Comparison of ENCODE assay signal across 27 mouse cellular contexts in the genomic region with DNA sequence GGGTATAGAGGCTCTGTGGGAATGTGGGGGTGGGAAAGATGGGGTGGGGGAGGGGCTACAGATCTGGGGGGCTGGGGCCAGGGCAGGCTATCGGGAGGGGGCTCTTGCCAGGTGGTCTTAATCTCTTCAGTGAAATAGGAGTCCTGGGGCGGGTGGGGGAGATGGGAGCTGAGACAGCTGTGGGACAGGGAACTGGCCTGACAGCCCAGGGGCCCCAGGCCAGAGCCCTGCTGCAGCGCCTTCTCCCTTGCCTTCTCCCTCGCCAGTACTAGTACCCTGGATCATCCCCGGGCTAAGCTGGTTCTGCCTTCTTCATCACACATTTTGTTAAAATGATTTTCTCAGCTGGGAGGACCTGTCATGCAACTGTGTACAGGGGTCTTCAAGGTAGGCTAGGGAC. TPM values are rescaled to one million over a fixed set of nuclear protein-coding genes. Genes with fewer than 3 reads are reported as not detected.
DNase-seq lines count a peak whose midpoint lies in the region; ATAC-seq and TF ChIP-seq lines count a peak whose summit lies in the region.
"Had no signal": no experiment of that assay in that cellular context is flagged by ENCODE, and none has a peak within 500 bp of the region (broad histone marks: within the 10 kb centered on the region; RNA-seq: fewer than 3 reads in every experiment).

No protein-coding gene starts in this region.

- no peak overlapping the region for H3K27ac ChIP-seq in kidney, embryonic 15.5 days
- H3K27ac ChIP-seq in kidney, adult 2 months (ENCODE audit: insufficient read depth, low read depth, low read length), result no peak overlapping the region
- H3K27ac ChIP-seq in limb, embryonic 11.5 days (replicated peaks; ENCODE audit: low read depth, low read length), result no peak overlapping the region
- no peak overlapping the region for H3K27ac ChIP-seq in limb, embryonic 14.5 days (replicated peaks; ENCODE audit: low read depth, low read length)
- H3K27ac ChIP-seq: embryonic facial prominence, embryonic 12.5 days; forebrain, embryonic 12.5 days; forebrain, embryonic 15.5 days; heart, adult 2 months; heart, embryonic 10.5 days; hindbrain, embryonic 12.5 days; intestine, embryonic 15.5 days had no signal

- TF ChIP-seq POLR2A in kidney, adult 2 months (IDR thresholded peaks at IDR 0.05; ENCODE audit: low read depth, low read length), result no peak
- no peak for TF ChIP-seq POLR2A in limb, embryonic 14.5 days (IDR thresholded peaks at IDR 0.05; ENCODE audit: borderline replicate concordance, extremely low read depth, insufficient read depth, insufficient read length)
- TF ChIP-seq POLR2A in lung, adult 2 months (IDR thresholded peaks at IDR 0.05; ENCODE audit: borderline replicate concordance, extremely low read depth, low read depth, low read length), result no peak

- no peak overlapping the region for H3K9ac ChIP-seq in kidney, embryonic 15.5 days
- no peak overlapping the region for H3K9ac ChIP-seq in limb, embryonic 11.5 days (ENCODE audit: low read length)
- H3K9ac ChIP-seq in limb, embryonic 14.5 days (ENCODE audit: low read depth, low read length, severe bottlenecking), result no peak overlapping the region
- H3K9ac ChIP-seq: embryonic facial prominence, embryonic 12.5 days; forebrain, embryonic 12.5 days; forebrain, embryonic 15.5 days; hindbrain, embryonic 12.5 days; intestine, embryonic 15.5 days had no signal

- peaks cover 11% of the 10 kb centered on the region for H3K4me1 ChIP-seq in kidney, embryonic 15.5 days
- no peaks in the 10 kb centered on the region for H3K4me1 ChIP-seq in kidney, adult 2 months (ENCODE audit: control insufficient read depth, insufficient read depth, low read length)
- peaks cover 7% of the 10 kb centered on the region for H3K4me1 ChIP-seq in limb, embryonic 11.5 days (ENCODE audit: control insufficient read depth, insufficient read depth, low read length)
- peaks cover 5% of the 10 kb centered on the region; the same call in 1 of the 2 replicates for H3K4me1 ChIP-seq in limb, embryonic 14.5 days (ENCODE audit: control insufficient read depth, insufficient read depth, low read length)
- no peaks in the 10 kb centered on the region for H3K4me1 ChIP-seq in lung, adult 2 months (ENCODE audit: control insufficient read depth, insufficient read depth, low read length)

- 0 out of 2 replicates have a peak, but pooled peaks have one; percentile 7 for ATAC-seq in kidney, embryonic 15.5 days (replicated peaks; ENCODE audit: low FRiP score)
- peak; percentile 4; the same call in 1 of the 2 replicates for ATAC-seq in limb, embryonic 11.5 days (ENCODE audit: insufficient number of reproducible peaks, low FRiP score, low TSS enrichment, low read depth)
- peak; percentile 59 for ATAC-seq in limb, embryonic 14.5 days (ENCODE audit: low FRiP score, low read depth)
- ATAC-seq: forebrain, embryonic 15.5 days; hindbrain, embryonic 16.5 days; intestine, embryonic 15.5 days; Patski had no signal

- H3K27me3 ChIP-seq in kidney, embryonic 15.5 days, result peaks cover 78% of the 10 kb centered on the region
- no peaks in the 10 kb centered on the region; the same call in 1 of the 2 replicates for H3K27me3 ChIP-seq in kidney, adult 2 months (replicated peaks; ENCODE audit: control insufficient read depth, insufficient read depth, low read length)
- peaks cover 21% of the 10 kb centered on the region for H3K27me3 ChIP-seq in limb, embryonic 11.5 days (ENCODE audit: control insufficient read depth, insufficient read depth, low read length)
- peaks cover 23% of the 10 kb centered on the region for H3K27me3 ChIP-seq in limb, embryonic 14.5 days (ENCODE audit: control insufficient read depth, insufficient read depth, low read length)

- H3K9me3 ChIP-seq in kidney, embryonic 15.5 days (replicated peaks), result no peaks in the 10 kb centered on the region
- H3K9me3 ChIP-seq in limb, embryonic 11.5 days (ENCODE audit: control insufficient read depth, low read length), result no peaks in the 10 kb centered on the region
- no peaks in the 10 kb centered on the region for H3K9me3 ChIP-seq in limb, embryonic 14.5 days (ENCODE audit: control insufficient read depth, low read length)
- H3K9me3 ChIP-seq: embryonic facial prominence, embryonic 12.5 days; forebrain, embryonic 12.5 days; forebrain, embryonic 15.5 days; G1E; heart, embryonic 10.5 days; hindbrain, embryonic 12.5 days; intestine, embryonic 15.5 days had no signal

- TF ChIP-seq CTCF in kidney, adult 2 months (conservative IDR thresholded peaks at IDR 0.05; ENCODE audit: insufficient read depth, insufficient read length, low read depth, low read length), result no peak
- no peak for TF ChIP-seq CTCF in lung, adult 2 months (IDR thresholded peaks at IDR 0.05; ENCODE audit: insufficient read depth, low read length)

- H3K36me3 ChIP-seq in kidney, embryonic 15.5 days, result no peaks in the 10 kb centered on the region
- H3K36me3 ChIP-seq in kidney, adult 2 months (ENCODE audit: control insufficient read depth, insufficient read depth, low read length), result no peaks in the 10 kb centered on the region
- no peaks in the 10 kb centered on the region for H3K36me3 ChIP-seq in limb, embryonic 11.5 days (ENCODE audit: control insufficient read depth, insufficient read depth, low read length)
- H3K36me3 ChIP-seq in limb, embryonic 14.5 days (ENCODE audit: control insufficient read depth, insufficient read depth, low read length), result no peaks in the 10 kb centered on the region
- H3K36me3 ChIP-seq: embryonic facial prominence, embryonic 12.5 days; forebrain, embryonic 12.5 days; forebrain, embryonic 15.5 days; G1E; heart, embryonic 10.5 days; hindbrain, embryonic 12.5 days; intestine, embryonic 15.5 days had no signal

- no peak overlapping the region for H3K4me3 ChIP-seq in kidney, embryonic 15.5 days (replicated peaks)
- H3K4me3 ChIP-seq in kidney, adult 2 months (ENCODE audit: insufficient read depth, low read depth, low read length), result no peak overlapping the region
- no peak overlapping the region for H3K4me3 ChIP-seq in limb, embryonic 11.5 days (ENCODE audit: low read depth, low read length)
- H3K4me3 ChIP-seq in limb, embryonic 14.5 days (replicated peaks; ENCODE audit: low read length), result no peak overlapping the region
- no peak overlapping the region for H3K4me3 ChIP-seq in lung, adult 2 months (replicated peaks; ENCODE audit: extremely low read depth, low read depth, low read length)
- H3K4me3 ChIP-seq: embryonic facial prominence, embryonic 12.5 days; erythroblast, embryonic 14.5 days; forebrain, embryonic 12.5 days; forebrain, embryonic 15.5 days; heart, adult 2 months; heart, embryonic 10.5 days; hindbrain, embryonic 12.5 days; intestine, embryonic 15.5 days had no signal

- intact Hi-C loops in heart, postnatal 36 days (cut with DNase I), result no loop called here

- peak; percentile 82 for DNase-seq in heart, adult 11 months
- DNase-seq in heart, postnatal 36 days, result no peak
- DNase-seq in kidney, adult 2 months, result no peak
- no peak for DNase-seq in limb, embryonic 11.5 days (ENCODE audit: low spot score)
- no peak for DNase-seq in limb, embryonic 14.5 days (ENCODE audit: low spot score)
- DNase-seq in lung, adult 2 months, result no peak
- DNase-seq: adrenal gland, postnatal 14 days; B cell, adult 2 months; cerebellum, adult 11-12 months; cerebellum, adult 8-10 months; cerebellum, postnatal 14 days; gastrocnemius, postnatal 25 days; heart, adult 2 months had no signal

- 46% methylated on average over 5 of the region's 5 CpGs for WGBS in kidney, embryonic 15.5 days
- WGBS in kidney, adult 2 months, result 80% methylated on average over 5 of the region's 5 CpGs
- 33% methylated on average over 5 of the region's 5 CpGs for whole genome bisulfite sequencing in limb, embryonic 11.5 days
- WGBS in limb, embryonic 14.5 days, result 38% methylated on average over 5 of the region's 5 CpGs
- WGBS in lung, adult 2 months, result 60% methylated on average over 5 of the region's 5 CpGs

- H3K4me2 ChIP-seq in kidney, embryonic 15.5 days, result no peak overlapping the region
- no peak overlapping the region for H3K4me2 ChIP-seq in limb, embryonic 11.5 days (ENCODE audit: low read depth, severe bottlenecking)
- H3K4me2 ChIP-seq in limb, embryonic 14.5 days (replicated peaks; ENCODE audit: low read depth, low read length, severe bottlenecking), result no peak overlapping the region
- H3K4me2 ChIP-seq: embryonic facial prominence, embryonic 12.5 days; forebrain, embryonic 12.5 days; forebrain, embryonic 15.5 days; hindbrain, embryonic 12.5 days; intestine, embryonic 15.5 days had no signal

RNA-seq across cellular contexts. Expression of gene Tbx1, which starts 5.8 kb away (rescaled TPM):
- total RNA-seq in heart, postnatal 36 days (2021), result 1 to 10 TPM in 1 of 2 experiments, under 1 TPM in 1; 0.51 to 2.2 TPM
- 0.28 and 0.40 TPM in 2 replicates for polyA plus RNA-seq in kidney, embryonic 15.5 days (2015; fragmentation: Nextera tagmentation; extraction: Ambion mirVana)
- polyA plus RNA-seq in kidney, adult 2 months (2012; rRNA removed), result 0.15 and 1.7 TPM in 2 replicates
- 2.3 and 2.5 TPM in 2 replicates for polyA plus RNA-seq in limb, embryonic 11.5 days (2014; fragmentation: Nextera tagmentation; extraction: Ambion mirVana)
- polyA plus RNA-seq in limb, embryonic 14.5 days (2012; rRNA removed), result 12.1 and 16.0 TPM in 2 replicates
- 8.0 and 8.7 TPM in 2 replicates for polyA plus RNA-seq in limb, embryonic 14.5 days (2014; fragmentation: Nextera tagmentation; extraction: Ambion mirVana)
- polyA plus RNA-seq in lung, adult 2 months (2012; rRNA removed), result 32.5 and 38.4 TPM in 2 replicates
- total RNA-seq: adrenal gland, postnatal 14 days had no signal
- polyA plus RNA-seq: erythroblast, embryonic 14.5 days; G1E had no signal

RNA-seq across cellular contexts. Expression of gene Gp1bb, which starts 25.9 kb away (rescaled TPM):
- total RNA-seq in heart, postnatal 36 days (2021), result 1 to 10 TPM; 1.2 TPM
- polyA plus RNA-seq in kidney, embryonic 15.5 days (2015; fragmentation: Nextera tagmentation; extraction: Ambion mirVana), result 0.93 and 1.6 TPM in 2 replicates
- polyA plus RNA-seq in kidney, adult 2 months (2012; rRNA removed), result 0.34 and 0.69 TPM in 2 replicates
- polyA plus RNA-seq in limb, embryonic 11.5 days (2014; fragmentation: Nextera tagmentation; extraction: Ambion mirVana), result 4.1 and 4.5 TPM in 2 replicates
- polyA plus RNA-seq in limb, embryonic 14.5 days (2012; rRNA removed), result 3.0 and 4.5 TPM in 2 replicates
- polyA plus RNA-seq in limb, embryonic 14.5 days (2014; fragmentation: Nextera tagmentation; extraction: Ambion mirVana), result 3.7 and 4.3 TPM in 2 replicates
- polyA plus RNA-seq in lung, adult 2 months (2012; rRNA removed), result 9.7 and 15.5 TPM in 2 replicates
- total RNA-seq: adrenal gland, adult 18-20 months; CH12.LX; gastrocnemius, adult 8-10 months had no signal

RNA-seq across cellular contexts. Expression of gene Gm49601, which starts 30.0 kb away (rescaled TPM):
- 1 to 10 TPM in 1 of 2 experiments, under 1 TPM in 1; 0.60 to 1.6 TPM for total RNA-seq in heart, postnatal 36 days (2021)
- polyA plus RNA-seq in kidney, embryonic 15.5 days (2015; fragmentation: Nextera tagmentation; extraction: Ambion mirVana), result 1.5 and 4.3 TPM in 2 replicates
- 1.1 and 1.4 TPM in 2 replicates for polyA plus RNA-seq in kidney, adult 2 months (2012; rRNA removed)
- 2.3 and 2.4 TPM in 2 replicates for polyA plus RNA-seq in limb, embryonic 11.5 days (2014; fragmentation: Nextera tagmentation; extraction: Ambion mirVana)
- polyA plus RNA-seq in limb, embryonic 14.5 days (2012; rRNA removed), result 34.5 and 42.9 TPM in 2 replicates
- 1.9 and 2.7 TPM in 2 replicates for polyA plus RNA-seq in limb, embryonic 14.5 days (2014; fragmentation: Nextera tagmentation; extraction: Ambion mirVana)
- 3.6 and 9.4 TPM in 2 replicates for polyA plus RNA-seq in lung, adult 2 months (2012; rRNA removed)
- polyA plus RNA-seq: G1E had no signal

RNA-seq across cellular contexts. Expression of gene Sept5, which starts 33.5 kb away (rescaled TPM):
- total RNA-seq in heart, postnatal 36 days (2021), result 1 to 10 TPM; 3.7 to 3.8 TPM
- polyA plus RNA-seq in kidney, embryonic 15.5 days (2015; fragmentation: Nextera tagmentation; extraction: Ambion mirVana), result 16.3 and 17.1 TPM in 2 replicates
- polyA plus RNA-seq in kidney, adult 2 months (2012; rRNA removed), result 3.1 and 3.8 TPM in 2 replicates
- polyA plus RNA-seq in limb, embryonic 11.5 days (2014; fragmentation: Nextera tagmentation; extraction: Ambion mirVana), result 30.0 and 31.1 TPM in 2 replicates
- 94.5 and 97.4 TPM in 2 replicates for polyA plus RNA-seq in limb, embryonic 14.5 days (2012; rRNA removed)
- 43.4 and 44.0 TPM in 2 replicates for polyA plus RNA-seq in limb, embryonic 14.5 days (2014; fragmentation: Nextera tagmentation; extraction: Ambion mirVana)
- polyA plus RNA-seq in lung, adult 2 months (2012; rRNA removed), result 9.0 and 22.0 TPM in 2 replicates
- polyA plus RNA-seq: erythroblast, embryonic 14.5 days; G1E had no signal

Comparison
In these comparisons a context has a peak if more than half of its experiments do, and no peak if none do; other contexts are left out.
1. ATAC-seq: peak in every context shown above with its lines; median percentile 59 in limb, embryonic 14.5 days; 7 in kidney, embryonic 15.5 days; 4 in limb, embryonic 11.5 days.